Mouse (Mus musculus) liver, adult 2 months (tissue): ENCODE results near the gene Grhl1. TPM values are rescaled to one million over a fixed set of nuclear protein-coding genes. Genes with fewer than 3 reads are reported as not detected.

Source experiments
- DNase-seq: peaks from one replicate; pipeline ENCODE4 v3.0.0-alpha.2; 2011; ENCODE audit warnings: low read depth, low spot score; ENCODE audit errors: extremely low read depth
- H3K27ac ChIP-seq: fragments of 200-500 bp; replicated peaks from 2 replicates; pipeline ENCODE4 v1.5.1; 2012; ENCODE audit warnings: low read depth, mild to moderate bottlenecking, control low read depth, inconsistent platforms, low read length; ENCODE audit not compliant: insufficient read depth
- H3K27me3 ChIP-seq: fragments of 200-500 bp; 2 replicates; pipeline ENCODE4 v1.6.1; 2012; ENCODE audit warnings: mild to moderate bottlenecking, moderate library complexity, low read length, inconsistent platforms; ENCODE audit not compliant: control insufficient read depth, insufficient read depth
- H3K36me3 ChIP-seq: fragments of 200-500 bp; 2 replicates; pipeline ENCODE4 v1.6.1; 2012; ENCODE audit warnings: low read length, inconsistent platforms; ENCODE audit not compliant: control insufficient read depth, insufficient read depth
- H3K4me1 ChIP-seq: fragments of 200-500 bp; 2 replicates; pipeline ENCODE4 v1.6.1; 2011; ENCODE audit warnings: low read length; ENCODE audit not compliant: control insufficient read depth, insufficient read depth
- H3K4me3 ChIP-seq: fragments of 200-500 bp; 2 replicates; pipeline ENCODE4 v1.5.1; 2011; ENCODE audit warnings: low read depth, mild to moderate bottlenecking, control low read depth, low read length, moderate library complexity; ENCODE audit not compliant: insufficient read depth
- H3K79me2 ChIP-seq: fragments of 200-500 bp; 2 replicates; pipeline ENCODE4 v1.6.1; 2012; ENCODE audit warnings: inconsistent platforms, mild to moderate bottlenecking, low read length, moderate library complexity; ENCODE audit not compliant: control insufficient read depth, insufficient read depth
- H3K9ac ChIP-seq: fragments of 200-500 bp; 2 replicates; pipeline ENCODE4 v1.6.1; 2012; ENCODE audit warnings: low read depth, mild to moderate bottlenecking, control low read depth, inconsistent platforms, low read length
- CTCF ChIP-seq: fragments of 200-500 bp; IDR thresholded peaks from 2 replicates; pipeline ENCODE4 v1.5.1; 2011; ENCODE audit warnings: low read depth, low read length, control low read depth
- POLR2A ChIP-seq: fragments of 200-500 bp; IDR thresholded peaks from 2 replicates; pipeline ENCODE4 v1.6.1; 2011; ENCODE audit warnings: low read length, control low read depth; ENCODE audit not compliant: insufficient read depth; ENCODE audit errors: extremely low read depth
- WGBS: fragments of 180-500 bp; shearing (Covaris S2); methylation state at CpG from one replicate; pipeline ENCODE4 v1.1.7; 2018; 5-methylcytosine and 5-hydroxymethylcytosine counted together
- polyA plus RNA-seq: library from polyadenylated mRNA; depleted of rRNA; stranded (reverse); fragments of >200 nt; gene quantifications from 2 replicates; pipeline ENCODE4 v1.2.3, GENCODE M21; 2012
- total RNA-seq: library from RNA; depleted of rRNA; stranded (reverse); fragments of >200 nt; gene quantifications from 2 replicates; pipeline ENCODE4 v1.2.3, GENCODE M21; 2014

The Grhl1 gene
- total and polyA plus RNA-seq, 2 experiments, result 0.28 to 0.42 TPM

GRCm38 (mm10) chr12:24565311-24565710 lies 6.8 kb upstream of the Grhl1 start:
- no peak for TF ChIP-seq CTCF
- TF ChIP-seq POLR2A, result no peak
- Histone ChIP-seq H3K27me3 (no peaks in the 10 kb centered on the region; the same call in 1 of the 2 replicates), H3K4me1 (no peaks in the 10 kb centered on the region), H3K27ac (no peak overlapping the region), H3K9ac (no peak overlapping the region), H3K36me3 (no peaks in the 10 kb centered on the region), H3K79me2 (no peaks in the 10 kb centered on the region), H3K4me3 (no peak overlapping the region)
- no peak for DNase-seq
- WGBS, result 78% methylated on average over 6 of the region's 6 CpGs

- Histone ChIP-seq H3K9ac (no peak overlapping the region), H3K4me3 (no peak overlapping the region), H3K36me3 (no peaks in the 10 kb centered on the region), H3K4me1 (peaks cover 3% of the 10 kb centered on the region), H3K79me2 (no peaks in the 10 kb centered on the region), H3K27me3 (no peaks in the 10 kb centered on the region; the same call in 1 of the 2 replicates), H3K27ac (no peak overlapping the region)
- WGBS, result 94% methylated on average over 3 of the region's 3 CpGs
- TF ChIP-seq POLR2A (no peak), CTCF (no peak)
- DNase-seq, result no peak
These were observed 4.5 kb upstream of the Grhl1 start for GRCm38 (mm10) chr12:24567606-24568005.

- Histone ChIP-seq H3K27ac (no peak overlapping the region), H3K4me3 (peak overlapping the region; percentile 76), H3K27me3 (no peaks in the 10 kb centered on the region; the same call in 1 of the 2 replicates), H3K79me2 (no peaks in the 10 kb centered on the region), H3K36me3 (no peaks in the 10 kb centered on the region), H3K9ac (peak overlapping the region; percentile 82), H3K4me1 (peaks cover 6% of the 10 kb centered on the region)
- TF ChIP-seq POLR2A, result no peak
- TF ChIP-seq CTCF, result no peak
- WGBS, result 4% methylated on average over 48 of the region's 48 CpGs
- DNase-seq, result peak; percentile 4
These were observed 565 bp downstream of the Grhl1 start for GRCm38 (mm10) chr12:24572421-24573274.

GRCm38 (mm10) chr12:24573275-24573580 lies 1.1 kb downstream of the Grhl1 start:
- H3K9ac ChIP-seq, result no peak overlapping the region
- WGBS, result 79% methylated on average over 3 of the region's 3 CpGs
- no peak overlapping the region for H3K27ac ChIP-seq
- TF ChIP-seq POLR2A (no peak), CTCF (no peak)
- no peak overlapping the region for H3K4me3 ChIP-seq
- no peak for DNase-seq
- no peaks in the 10 kb centered on the region for H3K79me2 ChIP-seq
- no peaks in the 10 kb centered on the region for H3K36me3 ChIP-seq
- peaks cover 6% of the 10 kb centered on the region for H3K4me1 ChIP-seq
- H3K27me3 ChIP-seq, result no peaks in the 10 kb centered on the region; the same call in 1 of the 2 replicates

- no peak overlapping the region for H3K27ac ChIP-seq
- DNase-seq, result no peak
- no peaks in the 10 kb centered on the region; the same call in 1 of the 2 replicates for H3K27me3 ChIP-seq
- H3K9ac ChIP-seq, result no peak overlapping the region
- WGBS, result 70% methylated on average over 7 of the region's 7 CpGs
- no peaks in the 10 kb centered on the region for H3K79me2 ChIP-seq
- no peaks in the 10 kb centered on the region for H3K36me3 ChIP-seq
- H3K4me3 ChIP-seq, result no peak overlapping the region
- TF ChIP-seq CTCF, result no peak
- no peak for TF ChIP-seq POLR2A
- peaks cover 6% of the 10 kb centered on the region for H3K4me1 ChIP-seq
These were observed 2.8 kb downstream of the Grhl1 start for GRCm38 (mm10) chr12:24574870-24575269.

GRCm38 (mm10) chr12:24580452-24580851 lies 8.4 kb downstream of the Grhl1 start:
- no peaks in the 10 kb centered on the region for H3K36me3 ChIP-seq
- H3K27ac ChIP-seq, result no peak overlapping the region

More at GRCm38 (mm10) chr12:24580452-24580851, 8.4 kb downstream of the Grhl1 start:
- DNase-seq, result no peak
- Histone ChIP-seq H3K4me1 (no peaks in the 10 kb centered on the region), H3K27me3 (no peaks in the 10 kb centered on the region), H3K4me3 (no peak overlapping the region), H3K9ac (no peak overlapping the region), H3K79me2 (no peaks in the 10 kb centered on the region)
- WGBS, result 85% methylated on average over 1 of the region's 1 CpGs
- TF ChIP-seq POLR2A (no peak), CTCF (no peak)
